Mouse (Mus musculus) MEL (cell line): ENCODE results near the gene Nptxr. TPM values are rescaled to one million over a fixed set of nuclear protein-coding genes. Genes with fewer than 3 reads are reported as not detected.

ENCODE experiments used
- DNase-seq: peaks from one replicate; pipeline ENCODE4 v3.0.0; 2011; ENCODE audit warnings: low read depth, low spot score
- H3K27ac ChIP-seq: 2 replicates; pipeline ENCODE4 v1.5.1; 2012; ENCODE audit warnings: low read depth, mild to moderate bottlenecking, control low read depth, low read length, moderate library complexity; ENCODE audit not compliant: control insufficient read depth
- H3K27me3 ChIP-seq, 2 experiments: fragments of 150-350 bp in 1 of 2; sonication (generic) in 1 of 2; 2 replicates each; pipeline ENCODE4 v1.6.1; 2012; ENCODE audit warnings: low read length in 2 of 2, mild to moderate bottlenecking in 2 of 2, improper control_type of control experiment in 1 of 2, moderate library complexity in 1 of 2; ENCODE audit not compliant: insufficient read depth in 2 of 2, control insufficient read depth in 1 of 2
- H3K36me3 ChIP-seq, 2 experiments: 2 replicates each; pipeline ENCODE4 v1.6.1; 2012 to 2014; ENCODE audit warnings: low read length in 2 of 2, improper control_type of control experiment in 1 of 2, inconsistent platforms in 1 of 2, mild to moderate bottlenecking in 1 of 2; ENCODE audit not compliant: insufficient read depth in 2 of 2, control insufficient read depth in 1 of 2
- H3K4me1 ChIP-seq, 2 experiments: fragments of 150-350 bp in 1 of 2; sonication (generic) in 1 of 2; 2 replicates each; pipeline ENCODE4 v1.6.1; 2012; ENCODE audit warnings: low read length in 2 of 2, improper control_type of control experiment in 1 of 2, mild to moderate bottlenecking in 1 of 2; ENCODE audit not compliant: insufficient read depth in 2 of 2, control insufficient read depth in 1 of 2
- H3K4me3 ChIP-seq, 2 experiments: fragments of 150-350 bp in 1 of 2; sonication (generic) in 1 of 2; 2 replicates each; pipeline ENCODE4 v1.5.1; 2012; ENCODE audit warnings: low read depth in 2 of 2, low read length in 2 of 2, mild to moderate bottlenecking in 2 of 2, moderate library complexity in 2 of 2, control low read depth in 1 of 2, improper control_type of control experiment in 1 of 2; ENCODE audit not compliant: control insufficient read depth in 1 of 2, insufficient read depth in 1 of 2
- H3K79me2 ChIP-seq: 2 replicates; pipeline ENCODE4 v1.6.1; 2012; ENCODE audit warnings: mild to moderate bottlenecking, low read length, moderate library complexity; ENCODE audit not compliant: control insufficient read depth, poor library complexity, insufficient read depth
- H3K9ac ChIP-seq: 2 replicates; pipeline ENCODE4 v1.6.1; 2012; ENCODE audit warnings: low read depth, mild to moderate bottlenecking, control low read depth, low read length, moderate library complexity; ENCODE audit not compliant: control insufficient read depth, poor library complexity, severe bottlenecking
- H3K9me3 ChIP-seq: fragments of 150-350 bp; sonication (generic); replicated peaks from 2 replicates; pipeline ENCODE4 v1.6.1; 2012; ENCODE audit warnings: mild to moderate bottlenecking, low read length, improper control_type of control experiment, moderate library complexity; ENCODE audit not compliant: insufficient read depth
- BHLHE40 ChIP-seq: IDR thresholded peaks from 2 replicates; pipeline ENCODE4 v1.6.1; 2012; ENCODE audit warnings: low read depth, mild to moderate bottlenecking, inconsistent platforms, low read length, improper control_type of control experiment, borderline replicate concordance
- ELF1 ChIP-seq: IDR thresholded peaks from 2 replicates; pipeline ENCODE4 v1.6.1; 2014; ENCODE audit warnings: low read depth, mild to moderate bottlenecking, inconsistent platforms, low read length, improper control_type of control experiment, moderate library complexity
- ETS1 ChIP-seq: IDR thresholded peaks from 2 replicates; pipeline ENCODE4 v1.6.1; 2012; ENCODE audit warnings: low read depth, mild to moderate bottlenecking, inconsistent platforms, low read length, improper control_type of control experiment, moderate library complexity
- GABPA ChIP-seq: IDR thresholded peaks from 2 replicates; pipeline ENCODE4 v1.6.1; 2012; ENCODE audit warnings: low read depth, mild to moderate bottlenecking, inconsistent platforms, low read length, improper control_type of control experiment, moderate library complexity
- HCFC1 ChIP-seq: IDR thresholded peaks from 2 replicates; pipeline ENCODE4 v1.6.1; 2012; ENCODE audit warnings: low read depth, mild to moderate bottlenecking, inconsistent platforms, low read length, improper control_type of control experiment, moderate library complexity
- JUND ChIP-seq: IDR thresholded peaks from 2 replicates; pipeline ENCODE4 v1.6.1; 2011; ENCODE audit warnings: low read depth, mild to moderate bottlenecking, improper control_type of control experiment, low read length
- NRF1 ChIP-seq: IDR thresholded peaks from 2 replicates; pipeline ENCODE4 v1.6.1; 2014; ENCODE audit warnings: low read depth, mild to moderate bottlenecking, inconsistent platforms, low read length, improper control_type of control experiment, moderate library complexity; ENCODE audit not compliant: poor library complexity, insufficient read depth, severe bottlenecking
- POLR2A ChIP-seq, 2 experiments: IDR thresholded peaks; 2 replicates each; pipeline ENCODE4 v1.6.1; 2011 to 2012; ENCODE audit warnings: low read length in 2 of 2, mild to moderate bottlenecking in 2 of 2, control low read depth in 1 of 2, improper control_type of control experiment in 1 of 2, low read depth in 1 of 2, moderate library complexity in 1 of 2; ENCODE audit not compliant: control insufficient read depth in 1 of 2, insufficient read depth in 1 of 2, poor library complexity in 1 of 2
- POLR2AphosphoS2 ChIP-seq: IDR thresholded peaks from 2 replicates; pipeline ENCODE4 v1.6.1; 2011; ENCODE audit warnings: low read length, improper control_type of control experiment
- TAL1 ChIP-seq: IDR thresholded peaks from 2 replicates; pipeline ENCODE4 v1.6.1; 2012; ENCODE audit warnings: mild to moderate bottlenecking, inconsistent platforms, low read length, moderate library complexity, mixed read lengths
- UBTF ChIP-seq: IDR thresholded peaks from 2 replicates; pipeline ENCODE4 v1.6.1; 2012; ENCODE audit warnings: low read depth, mild to moderate bottlenecking, inconsistent platforms, low read length, improper control_type of control experiment, moderate library complexity, borderline replicate concordance; ENCODE audit not compliant: insufficient read depth
- USF1 ChIP-seq: IDR thresholded peaks from 2 replicates; pipeline ENCODE4 v1.6.1; 2014; ENCODE audit warnings: low read depth, mild to moderate bottlenecking, inconsistent platforms, low read length, improper control_type of control experiment, moderate library complexity
- USF2 ChIP-seq, 2 experiments: IDR thresholded peaks; 2 replicates each; pipeline ENCODE4 v1.6.1; 2011 to 2012; ENCODE audit warnings: improper control_type of control experiment in 2 of 2, low read length in 2 of 2, borderline replicate concordance in 1 of 2, inconsistent platforms in 1 of 2, low read depth in 1 of 2, mild to moderate bottlenecking in 1 of 2; ENCODE audit not compliant: insufficient read depth in 1 of 2
- ZC3H11A ChIP-seq: IDR thresholded peaks from 2 replicates; pipeline ENCODE4 v1.6.1; 2012; ENCODE audit warnings: low read depth, mild to moderate bottlenecking, inconsistent platforms, low read length, improper control_type of control experiment
- polyA plus RNA-seq, 2 experiments: library from polyadenylated mRNA; stranded (reverse) in 1 of 2; unstranded in 1 of 2; fragments of >175 nt in 1 of 2; fragments of >200 nt in 1 of 2; gene quantifications; 2 replicates each; pipeline versions ENCODE4 v1.2.1 to v1.2.4; 2012; ENCODE audit warnings: low replicate concordance in 2 of 2, low read depth in 1 of 2; ENCODE audit not compliant: insufficient read length in 2 of 2, insufficient read depth in 1 of 2, missing spikeins in 1 of 2
- total RNA-seq: library from RNA; depleted of rRNA; stranded (reverse); fragments of 300-350 nt; gene quantifications from 2 replicates; pipeline ENCODE4 v1.2.3, GENCODE M21; 2012

Gene Nptxr
- total and polyA plus RNA-seq, 3 experiments: 0.04 to 0.33 TPM; not detected in 1

GRCm38 (mm10) chr15:79827061-79827777 lies 22.7 kb upstream of the Nptxr start:
- Histone ChIP-seq H3K79me2 (peaks cover 1% of the 10 kb centered on the region), H3K4me1 (peaks cover 18 to 19% of the 10 kb centered on the region in 2 experiments; a peak in 3 of 4 replicates), H3K9ac (no peak overlapping the region), H3K27me3 (no peaks in the 10 kb centered on the region), H3K4me3 (no peak overlapping the region), H3K9me3 (no peaks in the 10 kb centered on the region), H3K36me3 (peaks cover 0 to 25% of the 10 kb centered on the region in 2 experiments; a peak in 3 of 4 replicates), H3K27ac (no peak overlapping the region)
- no peak for TF ChIP-seq UBTF
- peak; percentile 30; the same call in 1 of the 2 replicates for TF ChIP-seq POLR2AphosphoS2
- DNase-seq: no peak

DNA sequence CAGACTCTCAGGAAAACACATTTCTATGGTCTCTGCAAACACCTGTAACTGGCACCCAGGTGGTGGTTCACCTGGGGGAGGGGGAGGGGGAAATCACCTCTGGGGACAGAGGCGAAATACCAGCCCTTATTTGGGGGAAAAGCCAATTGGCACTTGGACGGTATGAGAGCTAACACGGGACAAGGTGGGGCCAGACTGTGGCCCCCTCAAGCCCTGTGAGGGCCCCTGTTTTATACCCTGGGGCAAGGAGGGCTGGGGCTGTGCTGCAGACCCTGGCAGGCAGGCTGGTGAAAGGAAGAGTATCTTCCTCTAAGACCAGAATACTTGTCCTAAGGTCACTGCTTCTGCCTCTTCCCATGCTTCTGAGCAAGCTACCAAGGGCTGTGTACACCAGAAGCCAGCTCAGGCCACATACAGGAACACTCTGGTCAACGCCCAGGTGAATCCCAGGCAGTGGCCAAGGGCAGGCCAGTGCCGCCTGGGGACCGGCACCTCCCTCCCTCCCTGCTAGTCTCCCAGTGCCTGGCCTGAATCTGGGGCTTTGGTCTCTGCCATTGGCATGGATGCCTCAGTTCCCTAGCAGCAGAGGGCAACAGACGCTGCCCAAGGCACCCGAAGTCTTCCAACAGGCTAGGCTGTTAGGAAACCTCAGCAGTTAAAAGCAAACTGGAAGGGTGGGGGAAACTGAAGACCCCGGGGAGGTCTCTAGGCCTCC lies 21.8 kb upstream of the Nptxr start:
- Histone ChIP-seq H3K4me1 (peaks cover 22 to 26% of the 10 kb centered on the region in 2 experiments; a peak in 3 of 4 replicates), H3K36me3 (peaks cover 0 to 27% of the 10 kb centered on the region in 2 experiments; a peak in 3 of 4 replicates), H3K4me3 (no peak overlapping the region), H3K9me3 (no peaks in the 10 kb centered on the region), H3K27ac (no peak overlapping the region)
- DNase-seq: no peak
- no peak for TF ChIP-seq TAL1
- no peak for TF ChIP-seq POLR2A (IDR thresholded peaks at IDR 0.05; ENCODE audit: control insufficient read depth in 1 of 2, insufficient read depth in 1 of 2, low read depth in 1 of 2, low read length in 2 of 2, poor library complexity in 1 of 2)
- TF ChIP-seq GABPA: no peak
- no peak for TF ChIP-seq ELF1
- TF ChIP-seq USF2 (IDR thresholded peaks at IDR 0.05; ENCODE audit: borderline replicate concordance in 1 of 2, insufficient read depth in 1 of 2, low read depth in 1 of 2, low read length in 2 of 2): no peak
- TF ChIP-seq USF1: no peak
- TF ChIP-seq HCFC1: no peak
- TF ChIP-seq JUND: no peak
- TF ChIP-seq ETS1: no peak
- no peak for TF ChIP-seq BHLHE40
- no peak for TF ChIP-seq NRF1
- no peak for TF ChIP-seq ZC3H11A
- TF ChIP-seq, all 39 proteins: peak for 0
- no peak overlapping the region for H3K9ac ChIP-seq
- no peaks in the 10 kb centered on the region; the same call in 1 of the 2 replicates for H3K79me2 ChIP-seq
- no peaks in the 10 kb centered on the region for H3K27me3 ChIP-seq
